Mouse (Mus musculus) liver, postnatal 0 days (tissue): ENCODE measurements around the gene Cadm2.

Experiments
- CTCF ChIP-seq: sonication (generic); IDR thresholded peaks from 2 replicates; pipeline ENCODE4 v1.5.1; 2016; ENCODE audit warnings: antibody characterized with exemption, low read depth
- EP300 ChIP-seq: IDR thresholded peaks from 2 replicates; pipeline ENCODE4 v1.6.1; 2016; ENCODE audit warnings: antibody characterized with exemption, low read depth, mild to moderate bottlenecking

DNA sequence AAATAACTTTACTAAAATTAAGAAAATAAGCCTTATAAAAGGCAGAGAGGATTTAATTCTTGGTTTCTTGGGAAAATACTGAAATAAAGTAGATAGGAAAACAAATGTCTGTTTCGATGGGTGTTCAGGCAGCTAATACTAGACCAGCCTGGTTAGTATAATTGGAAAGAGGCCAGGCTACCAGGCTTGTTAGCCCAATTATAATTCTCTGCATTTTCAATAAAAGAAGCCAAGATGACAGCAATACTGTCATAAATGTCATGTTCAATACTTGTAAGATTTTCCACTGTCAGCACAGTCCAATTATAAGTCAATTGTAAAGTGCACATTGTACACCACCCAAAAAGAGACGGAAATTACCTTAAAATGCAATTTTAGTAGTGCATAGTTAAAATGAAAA lies 664.8 kb downstream of the Cadm2 start:
- no peak for TF ChIP-seq EP300
- no peak for TF ChIP-seq CTCF
